ENCODE assay signal across 11 mouse cellular contexts in the genomic region with DNA sequence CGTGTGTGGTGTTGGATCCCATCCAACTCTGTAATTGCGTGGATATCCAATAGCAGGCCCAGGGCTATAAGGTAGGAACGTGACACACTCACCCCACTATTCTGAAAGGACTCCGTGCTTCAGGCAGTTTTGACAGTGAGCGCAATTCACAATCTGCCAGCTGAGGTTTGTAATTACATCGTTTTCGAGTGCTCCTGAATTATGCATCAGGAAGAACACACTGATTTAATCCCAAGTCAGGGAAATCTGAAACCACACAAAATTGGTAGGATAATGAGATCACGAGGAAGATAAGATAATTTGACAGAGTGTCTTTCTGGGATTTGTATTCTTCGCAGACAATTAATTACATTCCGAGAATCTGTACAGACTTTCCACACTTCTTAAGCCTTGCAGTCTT. TPM values are rescaled to one million over a fixed set of nuclear protein-coding genes. Genes with fewer than 3 reads are reported as not detected.
DNase-seq lines count a peak whose midpoint lies in the region; ATAC-seq lines count a peak whose summit lies in the region.
"Had no signal": no experiment of that assay in that cellular context is flagged by ENCODE, and none has a peak within 500 bp of the region (broad histone marks: within the 10 kb centered on the region; RNA-seq: fewer than 3 reads in every experiment).

No protein-coding gene starts in this region.

- no peaks in the 10 kb centered on the region for H3K9me3 ChIP-seq in forebrain, embryonic 11.5 days (ENCODE audit: control insufficient read depth, low read length)
- H3K9me3 ChIP-seq in forebrain, embryonic 10.5 days: no peaks in the 10 kb centered on the region
- H3K9me3 ChIP-seq in forebrain, embryonic 14.5 days (replicated peaks; ENCODE audit: control insufficient read depth, low read length): no peaks in the 10 kb centered on the region
- no peaks in the 10 kb centered on the region for H3K9me3 ChIP-seq in midbrain, embryonic 15.5 days

- DNase-seq in forebrain, embryonic 11.5 days (ENCODE audit: low spot score): no peak
- no peak for DNase-seq in forebrain, embryonic 10.5 days (ENCODE audit: extremely low spot score, low spot score)
- DNase-seq in Muller cell, postnatal 12 days (ENCODE audit: inconsistent ontology term): peak; percentile 25
- DNase-seq in forebrain, embryonic 14.5 days (ENCODE audit: low spot score): peak; percentile 94
- no peak for DNase-seq in kidney, adult 18-20 months
- no peak for DNase-seq in kidney, postnatal 25 days
- DNase-seq in spleen, adult 18-20 months: no peak
- DNase-seq: cerebellum, adult 11-12 months; liver had no signal

- H3K4me1 ChIP-seq in forebrain, embryonic 11.5 days (replicated peaks; ENCODE audit: control insufficient read depth, insufficient read depth, low read length): peaks cover 10% of the 10 kb centered on the region; the same call in 1 of the 2 replicates
- peaks cover 65% of the 10 kb centered on the region for H3K4me1 ChIP-seq in forebrain, embryonic 10.5 days
- peaks cover 36% of the 10 kb centered on the region for H3K4me1 ChIP-seq in forebrain, embryonic 14.5 days (ENCODE audit: control insufficient read depth, insufficient read depth, low read length)
- H3K4me1 ChIP-seq in midbrain, embryonic 15.5 days: peaks cover 35% of the 10 kb centered on the region

- H3K9ac ChIP-seq in forebrain, embryonic 11.5 days (ENCODE audit: low read length): no peak overlapping the region
- no peak overlapping the region for H3K9ac ChIP-seq in forebrain, embryonic 14.5 days (ENCODE audit: low read length)
- H3K9ac ChIP-seq in midbrain, embryonic 15.5 days: no peak overlapping the region
- H3K9ac ChIP-seq: lung, embryonic 14.5 days had no signal

- ATAC-seq in forebrain, embryonic 11.5 days (replicated peaks; ENCODE audit: low FRiP score): peak; percentile 77
- peak; percentile 93 for ATAC-seq in forebrain, embryonic 14.5 days
- peak; percentile 86 for ATAC-seq in midbrain, embryonic 15.5 days (replicated peaks)

- H3K4me3 ChIP-seq in forebrain, embryonic 11.5 days (ENCODE audit: low read depth, low read length): no peak overlapping the region
- no peak overlapping the region for H3K4me3 ChIP-seq in forebrain, embryonic 10.5 days
- no peak overlapping the region for H3K4me3 ChIP-seq in forebrain, embryonic 14.5 days (ENCODE audit: low read depth, low read length)
- H3K4me3 ChIP-seq in midbrain, embryonic 15.5 days: no peak overlapping the region

- peaks cover 17% of the 10 kb centered on the region for H3K27me3 ChIP-seq in forebrain, embryonic 11.5 days (ENCODE audit: control insufficient read depth, insufficient read depth, low read length)
- H3K27me3 ChIP-seq in forebrain, embryonic 10.5 days (ENCODE audit: poor library complexity, severe bottlenecking): peaks cover 68% of the 10 kb centered on the region
- H3K27me3 ChIP-seq in forebrain, embryonic 14.5 days (replicated peaks; ENCODE audit: control insufficient read depth, insufficient read depth, low read length): peaks cover 14% of the 10 kb centered on the region; the same call in 1 of the 2 replicates
- peaks cover 30% of the 10 kb centered on the region for H3K27me3 ChIP-seq in midbrain, embryonic 15.5 days (replicated peaks)

- 31% methylated on average over 10 of the region's 10 CpGs for WGBS in forebrain, embryonic 11.5 days
- WGBS in forebrain, embryonic 10.5 days: 68% methylated on average over 10 of the region's 10 CpGs
- 5% methylated on average over 10 of the region's 10 CpGs for WGBS in forebrain, embryonic 14.5 days
- WGBS in midbrain, embryonic 15.5 days: 9% methylated on average over 10 of the region's 10 CpGs

- H3K36me3 ChIP-seq in forebrain, embryonic 11.5 days (ENCODE audit: control insufficient read depth, insufficient read depth, low read length): no peaks in the 10 kb centered on the region
- H3K36me3 ChIP-seq in forebrain, embryonic 10.5 days (replicated peaks): no peaks in the 10 kb centered on the region
- H3K36me3 ChIP-seq in forebrain, embryonic 14.5 days (ENCODE audit: control insufficient read depth, insufficient read depth, low read length): no peaks in the 10 kb centered on the region
- H3K36me3 ChIP-seq in midbrain, embryonic 15.5 days (replicated peaks): no peaks in the 10 kb centered on the region

- no peak overlapping the region; the same call in 1 of the 2 replicates for H3K4me2 ChIP-seq in forebrain, embryonic 11.5 days (ENCODE audit: low read depth, low read length, severe bottlenecking)
- no peak overlapping the region for H3K4me2 ChIP-seq in forebrain, embryonic 14.5 days (ENCODE audit: low read length)
- H3K4me2 ChIP-seq in midbrain, embryonic 15.5 days: no peak overlapping the region
- H3K4me2 ChIP-seq: lung, embryonic 14.5 days had no signal

- 0 out of 2 replicates have a peak overlapping the region, but pooled peaks have one; percentile 57 for H3K27ac ChIP-seq in forebrain, embryonic 11.5 days (ENCODE audit: low read depth, low read length)
- H3K27ac ChIP-seq in forebrain, embryonic 10.5 days: no peak overlapping the region
- H3K27ac ChIP-seq in forebrain, embryonic 14.5 days (ENCODE audit: low read depth, low read length): no peak overlapping the region
- no peak overlapping the region for H3K27ac ChIP-seq in midbrain, embryonic 15.5 days

RNA-seq across cellular contexts. Expression of a gene that starts 6.1 kb away (rescaled TPM):
- 5.0 and 6.0 TPM in 2 replicates for polyA plus RNA-seq in forebrain, embryonic 11.5 days (2014; fragmentation: Nextera tagmentation; extraction: Ambion mirVana)
- polyA plus RNA-seq in forebrain, embryonic 10.5 days (2016; fragmentation: Nextera tagmentation; extraction: Ambion mirVana): 3.3 and 4.7 TPM in 2 replicates
- 2.0 and 3.1 TPM in 2 replicates for polyA plus RNA-seq in forebrain, embryonic 14.5 days (2014; fragmentation: Nextera tagmentation; extraction: Ambion mirVana)
- polyA plus RNA-seq in midbrain, embryonic 15.5 days (2015; fragmentation: Nextera tagmentation; extraction: Ambion mirVana): 1.3 and 1.5 TPM in 2 replicates

Comparison
In these comparisons a context has a peak if more than half of its experiments do, and no peak if none do; other contexts are left out.
1. DNase-seq: peak in Muller cell, postnatal 12 days (single experiment) and forebrain, embryonic 14.5 days (single experiment); none in forebrain, embryonic 11.5 days (single experiment), forebrain, embryonic 10.5 days (single experiment), kidney, adult 18-20 months (single experiment), kidney, postnatal 25 days (0 of 2) and spleen, adult 18-20 months (0 of 2).
2. Peak in every context shown above with its lines, with median percentiles within 50 percentile points of each other: ATAC-seq.